Mouse (Mus musculus) thymus, postnatal 0 days (tissue): Measurements from ENCODE around the gene Cnga2. TPM values are rescaled to one million over a fixed set of nuclear protein-coding genes. Genes with fewer than 3 reads are reported as not detected.
"Not testable (repeated sequence)": the region's sequence is repeated elsewhere in the genome, so short reads cannot be mapped to it uniquely, and the experiment has no call there.

Experiments used
- DNase-seq: peaks from one replicate; pipeline ENCODE4 v3.0.0-alpha.2; 2015; ENCODE audit warnings: low spot score
- polyA plus RNA-seq: library from polyadenylated mRNA; unstranded; fragments of >200 nt; fragmentation: Nextera tagmentation; extraction: Ambion mirVana; gene quantifications from 2 replicates; pipeline ENCODE4 v1.2.1, GENCODE M21; 2015

Cnga2 gene
- 0.17 and 0.27 TPM in 2 replicates for polyA plus RNA-seq

DNA sequence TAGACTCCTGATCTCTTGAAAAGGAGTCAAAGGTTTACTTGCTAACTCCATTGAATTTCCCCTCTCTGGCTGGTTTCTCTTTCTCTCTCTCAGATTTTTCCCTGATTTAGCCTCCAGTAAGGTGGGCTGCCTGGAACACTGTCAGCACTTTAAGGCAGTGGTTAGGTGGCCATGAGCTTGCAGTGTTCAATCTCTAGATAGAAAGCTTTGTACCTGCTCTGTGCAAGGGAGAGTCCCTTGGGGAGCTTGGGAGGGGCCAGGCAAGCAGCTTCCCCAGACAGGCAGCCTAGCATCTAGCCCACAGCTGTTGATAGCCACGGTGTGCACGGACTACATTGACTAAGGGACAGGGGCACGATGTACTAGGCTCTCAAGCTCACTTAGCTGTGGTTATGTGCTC lies at the start of gene Cnga2:
Gene Cnga2, plus strand, starts transcription at position 301 of the 400 bp plus-strand sequence.
- DNase-seq = no peak

- DNase-seq = peak; percentile 31
Observed at GRCm38 (mm10) chrX:71946631-71947030, 45.0 kb upstream of the Cnga2 start.

GRCm38 (mm10) chrX:71958366-71958765 lies 33.3 kb upstream of the Cnga2 start:
- DNase-seq = no peak

- no peak for DNase-seq
Observed at GRCm38 (mm10) chrX:71962073-71963051, 29.3 kb upstream of the Cnga2 start, which contains the start of gene Prrg3. TSS of gene Prrg3 (plus strand) at chrX:71962624.

DNA sequence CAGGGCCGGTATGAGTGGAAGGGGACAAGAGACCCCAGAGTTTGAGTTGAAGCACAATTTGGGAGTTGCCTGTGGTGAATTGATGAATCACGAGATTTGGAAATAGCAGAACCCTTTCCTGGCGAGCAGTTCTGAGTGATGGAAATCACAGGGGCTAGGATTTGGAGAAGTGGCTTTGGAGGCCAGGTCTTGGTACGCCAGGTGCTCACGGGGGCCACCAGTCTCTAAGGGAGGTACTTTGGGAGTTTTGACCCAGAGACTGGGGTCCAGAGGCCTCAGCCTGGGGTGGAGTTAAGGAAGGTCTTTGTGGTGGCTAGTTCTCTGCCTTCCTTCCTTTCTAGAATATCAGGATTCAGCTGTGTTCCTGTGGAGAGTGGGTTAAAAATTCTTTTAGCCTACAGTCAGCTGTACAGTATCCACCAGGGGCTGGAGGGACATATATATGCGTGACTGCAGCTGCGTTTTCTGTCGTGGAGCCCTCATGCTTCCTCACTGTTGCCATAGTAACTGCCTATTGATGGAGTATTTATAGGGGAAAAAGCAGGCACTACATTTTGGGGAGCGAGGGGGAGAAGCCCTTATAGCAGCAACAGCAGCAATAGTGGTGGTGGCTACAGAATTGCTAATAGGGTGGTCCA lies 28.3 kb upstream of the Cnga2 start:
- no peak for DNase-seq

DNA sequence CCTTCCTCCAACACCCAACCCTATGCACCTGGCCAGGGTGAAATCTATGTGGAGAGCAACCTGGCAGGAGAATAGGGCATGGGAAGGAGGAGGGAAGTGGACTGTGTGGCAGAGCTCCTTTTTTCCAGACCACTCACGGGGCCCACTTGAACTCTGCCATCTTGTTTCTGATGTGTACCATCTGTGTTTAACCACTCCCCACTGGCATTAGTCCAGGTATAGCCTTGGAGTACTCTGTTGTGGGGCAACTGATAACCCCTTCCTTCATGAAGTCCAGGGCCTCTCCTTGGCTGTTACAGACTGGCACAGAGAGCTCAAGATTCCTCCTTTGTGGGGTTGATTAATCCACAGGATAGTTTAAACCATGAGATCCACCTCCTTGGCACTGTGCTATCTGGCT lies 23.4 kb upstream of the Cnga2 start:
- no peak for DNase-seq

GRCm38 (mm10) chrX:71968816-71969215 lies 22.8 kb upstream of the Cnga2 start:
- no peak for DNase-seq

GRCm38 (mm10) chrX:71971325-71971724 lies 20.3 kb upstream of the Cnga2 start:
- no peak for DNase-seq

GRCm38 (mm10) chrX:71972686-71973085 lies 19.0 kb upstream of the Cnga2 start, which contains the start of gene Fate1:
TSS of gene Fate1 (plus strand) at chrX:71972986.
- no peak for DNase-seq

DNA sequence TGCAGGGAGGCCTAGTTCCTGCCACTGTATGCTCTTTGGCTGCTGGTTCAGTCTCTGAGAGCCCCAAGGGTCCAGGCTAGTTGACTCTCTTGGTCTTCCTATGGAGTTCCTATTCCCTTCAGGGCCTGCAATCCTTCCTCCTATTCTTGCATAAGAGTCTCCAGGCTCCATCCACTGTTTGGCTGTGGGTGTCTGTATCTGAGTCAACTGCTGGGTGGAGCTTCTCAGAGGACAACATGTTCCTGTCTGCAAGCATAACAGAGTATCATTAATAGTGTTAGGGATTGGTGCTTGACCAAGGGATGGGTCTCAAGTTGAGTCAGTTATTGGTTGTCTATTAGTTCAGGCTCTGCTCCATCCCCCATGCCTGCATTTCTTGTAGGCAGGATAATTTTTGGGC lies 14.0 kb upstream of the Cnga2 start:
- not testable (repeated sequence) for DNase-seq

DNA sequence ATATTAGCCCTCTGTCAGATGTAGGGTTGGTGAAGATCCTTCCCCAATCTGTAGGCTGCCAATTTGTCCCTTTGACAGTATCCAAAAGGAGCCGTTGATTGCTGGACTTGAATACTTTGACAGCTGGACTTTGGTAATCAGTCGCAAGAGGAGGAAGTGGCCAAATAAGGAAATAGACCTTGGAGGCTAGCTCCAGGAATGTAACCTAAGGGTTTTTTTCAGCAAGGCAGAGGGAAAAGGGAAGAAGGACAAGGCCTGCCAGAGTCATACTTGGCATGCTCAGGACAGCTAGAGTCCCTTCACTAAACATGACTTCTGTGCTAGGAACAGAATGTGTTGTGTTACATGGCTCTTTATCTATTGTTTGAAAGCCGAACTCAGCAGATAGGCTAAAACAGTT lies 11.2 kb upstream of the Cnga2 start:
- no peak for DNase-seq

- DNase-seq = no peak
Observed at GRCm38 (mm10) chrX:71981322-71981721, 10.3 kb upstream of the Cnga2 start.

- DNase-seq = no peak
Observed at GRCm38 (mm10) chrX:71983205-71983604, 8.4 kb upstream of the Cnga2 start.

- no peak for DNase-seq
Observed at GRCm38 (mm10) chrX:71983775-71984174, 7.9 kb upstream of the Cnga2 start.

- no peak for DNase-seq
Observed at GRCm38 (mm10) chrX:71995972-71996371, 4.3 kb downstream of the Cnga2 start.

DNA sequence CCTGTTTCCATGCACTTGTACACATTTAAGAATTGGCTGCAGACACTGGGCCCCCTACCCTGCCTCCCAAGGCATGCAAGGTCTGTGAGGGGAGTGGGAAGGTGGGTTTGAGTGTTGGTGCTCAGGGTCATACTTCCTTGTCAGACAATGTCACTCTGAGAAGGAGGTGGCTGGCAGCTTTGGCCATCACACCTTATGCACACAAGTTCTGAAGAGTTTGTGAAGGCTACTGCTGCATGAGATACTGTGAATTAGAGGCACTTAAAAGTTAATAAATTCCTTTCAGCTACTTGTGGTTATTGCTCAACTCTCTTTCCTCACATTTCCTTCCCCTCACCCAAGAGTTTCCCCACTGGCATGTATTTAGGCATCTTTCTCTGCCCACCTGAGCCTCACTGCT lies 18.3 kb downstream of the Cnga2 start:
- DNase-seq = no peak

DNA sequence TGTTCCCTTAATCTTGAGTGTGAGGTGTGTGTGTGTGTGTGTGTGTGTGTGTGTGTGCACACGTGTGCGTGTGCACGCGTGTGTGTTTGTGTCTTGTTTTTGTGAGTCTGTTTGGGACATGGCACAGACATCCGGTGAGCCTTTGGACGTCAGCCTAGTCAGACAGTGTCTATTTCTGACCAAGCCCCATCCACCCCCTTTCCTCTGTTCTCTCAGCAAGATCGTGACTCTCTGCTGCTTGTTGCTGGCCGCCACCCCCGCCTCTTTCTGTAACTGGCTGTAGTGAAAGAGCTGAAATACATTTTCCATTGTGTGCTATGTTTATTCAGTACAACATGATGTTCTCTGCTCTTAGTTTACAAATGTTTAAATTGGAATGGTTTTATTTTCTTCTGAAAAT lies 20.6 kb downstream of the Cnga2 start:
- no peak for DNase-seq

GRCm38 (mm10) chrX:72012804-72013203 lies 21.2 kb downstream of the Cnga2 start:
- DNase-seq = no peak

DNA sequence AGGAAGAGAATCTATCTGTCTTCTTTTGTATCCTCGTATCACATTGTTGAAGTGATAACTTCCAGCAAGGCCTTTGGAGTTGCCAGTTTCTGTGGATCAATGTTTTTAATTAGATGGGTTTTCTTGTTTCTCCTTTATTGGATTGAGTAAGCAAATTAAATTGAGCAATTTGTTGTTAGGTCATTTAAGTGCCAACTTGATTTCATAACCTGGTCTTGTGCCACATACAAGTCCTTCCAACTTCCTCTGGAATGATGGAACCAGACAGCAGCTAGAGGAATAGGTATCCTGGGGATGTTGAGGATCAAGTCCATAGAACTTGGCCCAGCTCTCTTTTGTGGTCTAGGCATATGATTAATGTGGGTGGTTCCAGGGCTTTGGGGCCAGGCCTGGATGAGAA lies 30.6 kb downstream of the Cnga2 start:
- no peak for DNase-seq

GRCm38 (mm10) chrX:72022750-72023398 lies 31.2 kb downstream of the Cnga2 start:
- no peak for DNase-seq

DNA sequence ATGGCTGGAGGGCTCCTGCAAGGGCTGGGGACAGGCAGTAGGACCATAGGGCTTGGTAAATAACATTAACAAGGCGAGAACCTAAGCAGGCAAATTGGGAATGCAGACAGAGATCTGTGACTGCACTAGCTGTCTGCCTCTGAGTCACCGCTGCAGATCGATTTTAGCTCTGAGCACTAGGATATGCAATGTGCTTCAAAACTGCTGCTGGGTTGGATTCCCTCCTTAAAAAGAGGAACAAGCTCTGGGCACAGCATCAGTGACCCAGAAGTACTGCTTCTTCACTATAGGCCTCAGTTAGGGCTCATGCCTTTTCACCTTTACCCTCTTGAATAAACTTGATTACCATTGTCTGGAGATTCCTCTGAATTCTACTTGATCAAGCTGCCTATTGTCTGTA lies 31.9 kb downstream of the Cnga2 start:
- DNase-seq = no peak

- no peak for DNase-seq
Observed at GRCm38 (mm10) chrX:72044056-72044455, 52.4 kb downstream of the Cnga2 start.
